Mouse (Mus musculus) mouse trophoblast stem cell (cell line): Measurements from ENCODE around the gene Olfr1423.
"Not testable (repeated sequence)": the region's sequence is repeated elsewhere in the genome, so short reads cannot be mapped to it uniquely, and the experiment has no call there.

ENCODE experiments used
- in situ Hi-C, 2 experiments: fragments of 300-500 bp; cut with MseI, MboI; formaldehyde crosslinking; loops; 2 replicates in 1 of 2; 3 replicates in 1 of 2; pipeline ENCODE4 v1.15.1; 2025

Olfr1423 gene

GRCm38 (mm10) chr19:12007105-12007931, 33.8 kb downstream of the Olfr1423 start:
- in situ Hi-C loops = loop anchor here in 1 of 2 experiments (25.0 kb wide), 1 partner anchor 780 kb away; the partner anchor contains the start of genes Lpxn and Zfp91

- in situ Hi-C loops = loop anchor here in 1 of 2 experiments (25.0 kb wide), 1 partner anchor 781 kb away; the partner anchor contains the start of genes Lpxn and Zfp91
Measured at GRCm38 (mm10) chr19:12006361-12006947, 34.7 kb downstream of the Olfr1423 start.

- in situ Hi-C loops = loop anchor here in 1 of 2 experiments (25.0 kb wide), 1 partner anchor 782 kb away; the partner anchor contains the start of genes Lpxn and Zfp91
Measured at GRCm38 (mm10) chr19:12005376-12006360, 35.4 kb downstream of the Olfr1423 start.

GRCm38 (mm10) chr19:12004216-12005008, 36.7 kb downstream of the Olfr1423 start:
- in situ Hi-C loops = loop anchor here in 1 of 2 experiments (25.0 kb wide), 1 partner anchor 783 kb away; the partner anchor contains the start of genes Lpxn and Zfp91

GRCm38 (mm10) chr19:12003568-12003967, 37.5 kb downstream of the Olfr1423 start:
- in situ Hi-C loops = loop anchor here in 1 of 2 experiments (25.0 kb wide), 1 partner anchor 784 kb away; the partner anchor contains the start of genes Lpxn and Zfp91

- in situ Hi-C loops = loop anchor here in 1 of 2 experiments (25.0 kb wide), 1 partner anchor 785 kb away; the partner anchor contains the start of genes Lpxn and Zfp91
Measured at GRCm38 (mm10) chr19:12002791-12003190, 38.3 kb downstream of the Olfr1423 start.

- in situ Hi-C loops = loop anchor here in 1 of 2 experiments (25.0 kb wide), 1 partner anchor 785 kb away; the partner anchor contains the start of genes Lpxn and Zfp91
Measured at GRCm38 (mm10) chr19:12002125-12002524, 39.0 kb downstream of the Olfr1423 start.

GRCm38 (mm10) chr19:12001686-12002085, 39.4 kb downstream of the Olfr1423 start:
- in situ Hi-C loops = loop anchor here in 1 of 2 experiments (25.0 kb wide), 1 partner anchor 786 kb away; the partner anchor contains the start of genes Lpxn and Zfp91

- in situ Hi-C loops = no loop called here
Measured at GRCm38 (mm10) chr19:11995722-11996448, 45.2 kb downstream of the Olfr1423 start.

- in situ Hi-C loops = no loop called here
Measured at GRCm38 (mm10) chr19:11994703-11995431, 46.2 kb downstream of the Olfr1423 start.

- in situ Hi-C loops = no loop called here
Measured at GRCm38 (mm10) chr19:11992441-11993029, 48.6 kb downstream of the Olfr1423 start.

- in situ Hi-C loops = no loop called here
Measured at GRCm38 (mm10) chr19:11992034-11992433, 49.1 kb downstream of the Olfr1423 start.

GRCm38 (mm10) chr19:11989334-11989733, 51.8 kb downstream of the Olfr1423 start:
- in situ Hi-C loops = no loop called here

- in situ Hi-C loops = no loop called here
Measured at GRCm38 (mm10) chr19:11987841-11988240, 53.3 kb downstream of the Olfr1423 start.

GRCm38 (mm10) chr19:11984614-11985013, 56.5 kb downstream of the Olfr1423 start:
- in situ Hi-C loops = not testable (repeated sequence)
